20 mouse cellular contexts compared by ENCODE assay signal in genomic region chr15:101169910-101170309, GRCm38 (mm10). TPM values are rescaled to one million over a fixed set of nuclear protein-coding genes. Genes with fewer than 3 reads are reported as not detected.
A peak's percentile ranks its signal among the peaks of the same experiment; 100 is the strongest.
DNase-seq lines count a peak whose midpoint lies in the region; ATAC-seq lines count a peak whose summit lies in the region.
"Had no signal": no experiment of that assay in that cellular context is flagged by ENCODE, and none has a peak within 500 bp of the region (broad histone marks: within the 10 kb centered on the region; RNA-seq: fewer than 3 reads in every experiment).

No protein-coding gene starts in this region.

- H3K27me3 ChIP-seq in embryonic facial prominence, embryonic 15.5 days, result no peaks in the 10 kb centered on the region
- H3K27me3 ChIP-seq in embryonic facial prominence, embryonic 10.5 days (replicated peaks; ENCODE audit: low read depth, poor library complexity, severe bottlenecking), result peaks cover 23% of the 10 kb centered on the region
- peaks cover 11% of the 10 kb centered on the region for H3K27me3 ChIP-seq in liver, embryonic 12.5 days (replicated peaks)
- no peaks in the 10 kb centered on the region for H3K27me3 ChIP-seq in stomach, embryonic 14.5 days (ENCODE audit: control insufficient read depth, insufficient read depth, low read length)

- no peaks in the 10 kb centered on the region for H3K9me3 ChIP-seq in embryonic facial prominence, embryonic 15.5 days (replicated peaks)
- H3K9me3 ChIP-seq in embryonic facial prominence, embryonic 10.5 days, result no peaks in the 10 kb centered on the region
- no peaks in the 10 kb centered on the region for H3K9me3 ChIP-seq in liver, embryonic 12.5 days (replicated peaks)
- no peaks in the 10 kb centered on the region for H3K9me3 ChIP-seq in stomach, embryonic 14.5 days (ENCODE audit: control insufficient read depth, low read depth, low read length)
- H3K9me3 ChIP-seq: embryonic facial prominence, embryonic 13.5 days; hindbrain, embryonic 13.5 days had no signal

- WGBS in embryonic facial prominence, embryonic 15.5 days, result 83% methylated on average over 5 of the region's 5 CpGs
- WGBS in embryonic facial prominence, embryonic 10.5 days, result 85% methylated on average over 5 of the region's 5 CpGs
- 33% methylated on average over 5 of the region's 5 CpGs for WGBS in liver, embryonic 12.5 days (ENCODE audit: insufficient replicate concordance)
- 83% methylated on average over 5 of the region's 5 CpGs for WGBS in stomach, embryonic 14.5 days

- peak overlapping the region; percentile 65 for H3K27ac ChIP-seq in embryonic facial prominence, embryonic 15.5 days (replicated peaks)
- H3K27ac ChIP-seq in embryonic facial prominence, embryonic 10.5 days (replicated peaks), result no peak overlapping the region
- H3K27ac ChIP-seq in liver, embryonic 12.5 days, result peak overlapping the region; percentile 46; the same call in 1 of the 2 replicates
- peak overlapping the region; percentile 27; the same call in 1 of the 2 replicates for H3K27ac ChIP-seq in stomach, embryonic 14.5 days (ENCODE audit: low read length)
- H3K27ac ChIP-seq: embryonic facial prominence, embryonic 13.5 days; gastrocnemius, adult 2 months; hindbrain, embryonic 13.5 days; hindbrain, postnatal 0 days had no signal

- DNase-seq in embryonic facial prominence, embryonic 10.5 days (ENCODE audit: low spot score), result no peak
- no peak for DNase-seq in liver
- DNase-seq in kidney, postnatal 14 days, result no peak
- no peak for DNase-seq in heart, adult 11 months
- DNase-seq: adrenal gland, adult 2 months; adrenal gland, postnatal 36 days; cerebellum, postnatal 25 days; gastrocnemius, adult 2 months; gastrocnemius, postnatal 25 days; heart, postnatal 10 days had no signal

- H3K9ac ChIP-seq in embryonic facial prominence, embryonic 15.5 days, result no peak overlapping the region
- H3K9ac ChIP-seq in liver, embryonic 12.5 days, result no peak overlapping the region
- no peak overlapping the region for H3K9ac ChIP-seq in stomach, embryonic 14.5 days (replicated peaks; ENCODE audit: low read depth, low read length)
- H3K9ac ChIP-seq: embryonic facial prominence, embryonic 13.5 days; hindbrain, embryonic 13.5 days had no signal

- peaks cover 13% of the 10 kb centered on the region; the same call in 1 of the 2 replicates for H3K4me1 ChIP-seq in embryonic facial prominence, embryonic 15.5 days
- H3K4me1 ChIP-seq in embryonic facial prominence, embryonic 10.5 days, result peaks cover 14% of the 10 kb centered on the region
- H3K4me1 ChIP-seq in liver, embryonic 12.5 days, result peaks cover 49% of the 10 kb centered on the region
- peaks cover 9% of the 10 kb centered on the region for H3K4me1 ChIP-seq in stomach, embryonic 14.5 days (ENCODE audit: control insufficient read depth, insufficient read depth, low read length)

- no peak overlapping the region for H3K4me3 ChIP-seq in embryonic facial prominence, embryonic 15.5 days (replicated peaks)
- H3K4me3 ChIP-seq in embryonic facial prominence, embryonic 10.5 days, result no peak overlapping the region
- H3K4me3 ChIP-seq in liver, embryonic 12.5 days, result no peak overlapping the region
- H3K4me3 ChIP-seq in stomach, embryonic 14.5 days (ENCODE audit: low read depth, low read length), result no peak overlapping the region
- H3K4me3 ChIP-seq: embryonic facial prominence, embryonic 13.5 days; gastrocnemius, adult 2 months; hindbrain, embryonic 13.5 days had no signal

- H3K4me2 ChIP-seq in embryonic facial prominence, embryonic 15.5 days (replicated peaks), result no peak overlapping the region
- peak overlapping the region; percentile 11 for H3K4me2 ChIP-seq in liver, embryonic 12.5 days
- no peak overlapping the region for H3K4me2 ChIP-seq in stomach, embryonic 14.5 days (replicated peaks; ENCODE audit: low read depth, low read length)
- H3K4me2 ChIP-seq: embryonic facial prominence, embryonic 13.5 days; hindbrain, embryonic 13.5 days had no signal

- ATAC-seq in embryonic facial prominence, embryonic 15.5 days (ENCODE audit: insufficient number of reproducible peaks, low FRiP score, low TSS enrichment, low read depth), result no peak
- no peak for ATAC-seq in liver, embryonic 12.5 days
- no peak for ATAC-seq in stomach, embryonic 14.5 days (ENCODE audit: insufficient number of reproducible peaks, insufficient read depth, low FRiP score, low read depth)
- ATAC-seq: forebrain, embryonic 14.5 days; hindbrain, postnatal 0 days had no signal

- H3K36me3 ChIP-seq in embryonic facial prominence, embryonic 15.5 days, result no peaks in the 10 kb centered on the region
- no peaks in the 10 kb centered on the region for H3K36me3 ChIP-seq in embryonic facial prominence, embryonic 10.5 days (replicated peaks)
- no peaks in the 10 kb centered on the region for H3K36me3 ChIP-seq in liver, embryonic 12.5 days
- H3K36me3 ChIP-seq in stomach, embryonic 14.5 days (ENCODE audit: control insufficient read depth, insufficient read depth, low read length), result no peaks in the 10 kb centered on the region
- H3K36me3 ChIP-seq: embryonic facial prominence, embryonic 13.5 days; hindbrain, embryonic 13.5 days had no signal

RNA-seq across cellular contexts. Expression of gene Acvr1b, which starts 4.0 kb away (rescaled TPM):
- 10.5 and 11.4 TPM in 2 replicates for polyA plus RNA-seq in embryonic facial prominence, embryonic 15.5 days (2015; fragmentation: Nextera tagmentation; extraction: Ambion mirVana)
- polyA plus RNA-seq in embryonic facial prominence, embryonic 10.5 days (2016; fragmentation: Nextera tagmentation; extraction: Ambion mirVana), result 5.5 and 6.2 TPM in 2 replicates
- polyA plus RNA-seq in liver, embryonic 12.5 days (2016; fragmentation: Nextera tagmentation; extraction: Ambion mirVana), result 1.9 and 2.2 TPM in 2 replicates
- 11.5 and 14.5 TPM in 2 replicates for polyA plus RNA-seq in stomach, embryonic 14.5 days (2014; fragmentation: Nextera tagmentation; extraction: Ambion mirVana)

RNA-seq across cellular contexts. Expression of gene Acvrl1, which starts 41.6 kb away (rescaled TPM):
- polyA plus RNA-seq in embryonic facial prominence, embryonic 15.5 days (2015; fragmentation: Nextera tagmentation; extraction: Ambion mirVana), result 17.5 and 19.6 TPM in 2 replicates
- polyA plus RNA-seq in embryonic facial prominence, embryonic 10.5 days (2016; fragmentation: Nextera tagmentation; extraction: Ambion mirVana), result 10.3 and 10.6 TPM in 2 replicates
- 1.8 TPM in 2 replicates for polyA plus RNA-seq in liver, embryonic 12.5 days (2016; fragmentation: Nextera tagmentation; extraction: Ambion mirVana)
- polyA plus RNA-seq in stomach, embryonic 14.5 days (2014; fragmentation: Nextera tagmentation; extraction: Ambion mirVana), result 15.6 and 16.9 TPM in 2 replicates

RNA-seq across cellular contexts. Expression of gene Grasp, which starts 54.1 kb away (rescaled TPM):
- polyA plus RNA-seq in embryonic facial prominence, embryonic 15.5 days (2015; fragmentation: Nextera tagmentation; extraction: Ambion mirVana), result 11.4 and 15.1 TPM in 2 replicates
- polyA plus RNA-seq in embryonic facial prominence, embryonic 10.5 days (2016; fragmentation: Nextera tagmentation; extraction: Ambion mirVana), result 5.3 and 6.7 TPM in 2 replicates
- 0.81 and 1.3 TPM in 2 replicates for polyA plus RNA-seq in liver, embryonic 12.5 days (2016; fragmentation: Nextera tagmentation; extraction: Ambion mirVana)
- polyA plus RNA-seq in stomach, embryonic 14.5 days (2014; fragmentation: Nextera tagmentation; extraction: Ambion mirVana), result 6.4 and 7.2 TPM in 2 replicates

RNA-seq across cellular contexts. Expression of gene Ankrd33, which starts 54.4 kb away (rescaled TPM):
- not detected in 2 replicates for polyA plus RNA-seq in embryonic facial prominence, embryonic 15.5 days (2015; fragmentation: Nextera tagmentation; extraction: Ambion mirVana)
- 0.10 TPM in 1 of 2 replicates, not detected in the other for polyA plus RNA-seq in embryonic facial prominence, embryonic 10.5 days (2016; fragmentation: Nextera tagmentation; extraction: Ambion mirVana)
- polyA plus RNA-seq in liver, embryonic 12.5 days (2016; fragmentation: Nextera tagmentation; extraction: Ambion mirVana), result not detected in 2 replicates
- not detected in 2 replicates for polyA plus RNA-seq in stomach, embryonic 14.5 days (2014; fragmentation: Nextera tagmentation; extraction: Ambion mirVana)
- polyA plus RNA-seq: C2C12; cortical plate, adult 2 months; embryonic facial prominence, embryonic 13.5 days; forebrain, embryonic 14.5 days; heart, embryonic 14.5 days; hindbrain, embryonic 13.5 days; hindbrain, postnatal 0 days had no signal
